Mouse (Mus musculus): ENCODE results near the gene Gli2. TPM values are rescaled to one million over a fixed set of nuclear protein-coding genes. Genes with fewer than 3 reads are reported as not detected.

The Gli2 gene
- polyA plus RNA-seq, 1 experiment from 2014 or later: 14.5 TPM

- ATAC-seq (ENCODE audit: insufficient number of reproducible peaks, low FRiP score, low TSS enrichment, low read depth): no peak
- 0 out of 2 replicates have a peak, but pooled peaks cover 4% of the 10 kb centered on the region for H3K9me3 ChIP-seq
- no peak overlapping the region for H3K4me2 ChIP-seq
- peaks cover 9% of the 10 kb centered on the region; the same call in 1 of the 2 replicates for H3K4me1 ChIP-seq
- WGBS: 88% methylated on average over 3 of the region's 3 CpGs
- H3K4me3 ChIP-seq: no peak overlapping the region
- H3K36me3 ChIP-seq: peaks cover 40% of the 10 kb centered on the region
- H3K27ac ChIP-seq: no peak overlapping the region
- H3K27me3 ChIP-seq: no peaks in the 10 kb centered on the region
- no peak overlapping the region for H3K9ac ChIP-seq
These were observed 85.4 kb downstream of the Gli2 start for GRCm38 (mm10) chr1:118967976-118968375.

- Histone ChIP-seq H3K4me3 (no peak overlapping the region), H3K9ac (no peak overlapping the region), H3K4me2 (no peak overlapping the region), H3K4me1 (peaks cover 9% of the 10 kb centered on the region; the same call in 1 of the 2 replicates), H3K36me3 (peaks cover 33% of the 10 kb centered on the region), H3K9me3 (0 out of 2 replicates have a peak, but pooled peaks cover 4% of the 10 kb centered on the region), H3K27ac (no peak overlapping the region), H3K27me3 (no peaks in the 10 kb centered on the region)
- ATAC-seq (ENCODE audit: insufficient number of reproducible peaks, low FRiP score, low TSS enrichment, low read depth): no peak
- WGBS: 71% methylated on average over 3 of the region's 3 CpGs
These were observed 86.1 kb downstream of the Gli2 start for GRCm38 (mm10) chr1:118967281-118967680.

- no peaks in the 10 kb centered on the region for H3K9me3 ChIP-seq
- peaks cover 3% of the 10 kb centered on the region; the same call in 1 of the 2 replicates for H3K36me3 ChIP-seq
- ATAC-seq (ENCODE audit: insufficient number of reproducible peaks, low FRiP score, low TSS enrichment, low read depth): no peak
- no peaks in the 10 kb centered on the region for H3K27me3 ChIP-seq
- H3K4me2 ChIP-seq: no peak overlapping the region
- no peak overlapping the region for H3K4me3 ChIP-seq
- H3K27ac ChIP-seq: no peak overlapping the region
- H3K4me1 ChIP-seq: peaks cover 31% of the 10 kb centered on the region
- no peak overlapping the region for H3K9ac ChIP-seq
- 80% methylated on average over 7 of the region's 7 CpGs for WGBS
These were observed 94.8 kb downstream of the Gli2 start for GRCm38 (mm10) chr1:118958644-118959043.

- 86% methylated on average over 11 of the region's 11 CpGs for WGBS
- no peak overlapping the region for H3K4me3 ChIP-seq
These were observed 97.6 kb downstream of the Gli2 start for GRCm38 (mm10) chr1:118955791-118956190.

GRCm38 (mm10) chr1:118954434-118955301, 98.8 kb downstream of the Gli2 start:
- no peak overlapping the region for H3K9ac ChIP-seq
- no peaks in the 10 kb centered on the region for H3K9me3 ChIP-seq
- 35% methylated on average over 10 of the region's 10 CpGs for WGBS
- ATAC-seq (ENCODE audit: insufficient number of reproducible peaks, low FRiP score, low TSS enrichment, low read depth): peak; percentile 50; the same call in 1 of the 2 replicates
- 0 out of 2 replicates have a peak overlapping the region, but pooled peaks have one; percentile 24 for H3K27ac ChIP-seq
- peaks cover 4% of the 10 kb centered on the region; the same call in 1 of the 2 replicates for H3K36me3 ChIP-seq
- no peak overlapping the region for H3K4me2 ChIP-seq
- no peaks in the 10 kb centered on the region for H3K27me3 ChIP-seq
- peaks cover 34% of the 10 kb centered on the region for H3K4me1 ChIP-seq
- no peak overlapping the region for H3K4me3 ChIP-seq

More at GRCm38 (mm10) chr1:118955791-118956190, 97.6 kb downstream of the Gli2 start:
- no peak for ATAC-seq (ENCODE audit: insufficient number of reproducible peaks, low FRiP score, low TSS enrichment, low read depth)
- Histone ChIP-seq H3K27me3 (no peaks in the 10 kb centered on the region), H3K36me3 (no peaks in the 10 kb centered on the region; the same call in 1 of the 2 replicates), H3K4me1 (peaks cover 34% of the 10 kb centered on the region), H3K4me2 (no peak overlapping the region), H3K9ac (no peak overlapping the region), H3K27ac (peak overlapping the region; percentile 11; the same call in 1 of the 2 replicates), H3K9me3 (no peaks in the 10 kb centered on the region)

DNA sequence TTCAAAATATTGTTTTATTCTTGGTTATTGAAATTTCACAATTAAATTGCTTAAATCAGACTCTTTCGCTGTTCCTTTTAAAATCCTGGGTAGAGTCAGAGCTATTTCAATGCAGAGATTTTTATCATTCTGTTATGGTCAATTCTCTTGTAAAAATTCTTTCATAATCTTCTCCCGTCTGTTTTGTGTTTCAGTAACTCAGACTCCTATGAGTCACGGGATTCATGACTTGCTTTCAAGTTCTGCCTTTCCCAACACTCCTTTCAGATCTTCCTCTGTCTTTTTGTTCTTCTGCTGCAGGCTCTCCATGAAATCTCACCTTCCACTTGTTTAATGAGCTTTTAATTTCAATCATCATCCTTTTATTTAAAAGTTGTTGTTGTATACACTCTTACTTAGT, 100.4 kb downstream of the Gli2 start:
- no peaks in the 10 kb centered on the region for H3K27me3 ChIP-seq
- 41% methylated on average over 3 of the region's 3 CpGs for WGBS

DNA sequence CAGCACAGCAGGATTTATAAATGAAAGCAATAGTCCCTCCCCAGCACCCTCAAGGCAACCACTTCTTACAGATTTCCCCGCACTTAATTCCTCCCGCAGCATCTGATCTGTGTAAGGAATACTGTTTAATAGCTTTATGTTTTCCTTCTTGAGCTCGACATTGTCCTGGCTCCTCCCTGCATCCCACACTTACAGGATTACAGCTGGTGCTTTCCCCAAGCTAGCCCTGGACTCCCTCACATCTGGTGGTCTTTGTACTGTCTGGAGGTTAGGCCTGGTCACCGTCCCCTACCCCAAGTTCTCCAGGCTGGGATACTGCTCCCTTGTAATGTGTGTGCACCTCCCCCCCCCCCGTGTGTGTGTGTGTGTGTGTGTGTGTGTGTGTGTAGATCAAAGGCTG, 101.1 kb downstream of the Gli2 start:
- H3K4me3 ChIP-seq: no peak overlapping the region
- no peak for ATAC-seq (ENCODE audit: insufficient number of reproducible peaks, low FRiP score, low TSS enrichment, low read depth)
- 46% methylated on average over 5 of the region's 5 CpGs for WGBS

More for the DNA sequence above, 100.4 kb downstream of the Gli2 start:
- Histone ChIP-seq H3K27ac (no peak overlapping the region), H3K9me3 (no peaks in the 10 kb centered on the region), H3K4me2 (no peak overlapping the region), H3K4me1 (peaks cover 34% of the 10 kb centered on the region), H3K36me3 (peaks cover 14% of the 10 kb centered on the region; the same call in 1 of the 2 replicates), H3K9ac (no peak overlapping the region), H3K4me3 (no peak overlapping the region)
- ATAC-seq (ENCODE audit: insufficient number of reproducible peaks, low FRiP score, low TSS enrichment, low read depth): no peak

DNA sequence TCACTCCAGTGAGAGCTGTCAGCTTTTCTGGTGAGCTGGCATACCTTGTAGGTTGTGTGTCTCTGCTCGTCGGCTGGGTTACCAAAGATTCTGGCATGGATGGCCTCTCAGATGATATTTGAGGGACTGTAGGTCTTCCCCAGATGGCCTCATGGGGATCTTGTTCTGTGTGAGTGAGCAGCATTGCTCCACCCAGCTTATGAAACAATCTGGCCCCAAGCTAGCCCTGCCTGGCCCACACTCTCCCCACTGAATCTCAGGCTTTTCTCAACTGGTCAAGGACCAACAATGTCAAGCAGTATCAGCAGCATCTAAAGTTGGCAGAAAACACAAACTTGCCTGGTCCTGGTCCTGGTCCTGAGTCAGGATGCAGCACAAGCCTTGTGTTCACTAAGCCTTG, 105.0 kb downstream of the Gli2 start:
- Histone ChIP-seq H3K9me3 (no peaks in the 10 kb centered on the region), H3K4me3 (no peak overlapping the region), H3K9ac (no peak overlapping the region), H3K27ac (no peak overlapping the region), H3K36me3 (peaks cover 14% of the 10 kb centered on the region; the same call in 1 of the 2 replicates), H3K27me3 (no peaks in the 10 kb centered on the region), H3K4me1 (peaks cover 4% of the 10 kb centered on the region; the same call in 1 of the 2 replicates), H3K4me2 (no peak overlapping the region)
- WGBS: 70% methylated on average over 2 of the region's 2 CpGs
- ATAC-seq (ENCODE audit: insufficient number of reproducible peaks, low FRiP score, low TSS enrichment, low read depth): no peak

More for the DNA sequence above, 101.1 kb downstream of the Gli2 start:
- no peaks in the 10 kb centered on the region for H3K9me3 ChIP-seq
- peaks cover 34% of the 10 kb centered on the region for H3K4me1 ChIP-seq
- H3K27ac ChIP-seq: no peak overlapping the region
- no peak overlapping the region for H3K4me2 ChIP-seq
- H3K27me3 ChIP-seq: no peaks in the 10 kb centered on the region
- H3K36me3 ChIP-seq: peaks cover 14% of the 10 kb centered on the region; the same call in 1 of the 2 replicates
- no peak overlapping the region for H3K9ac ChIP-seq

DNA sequence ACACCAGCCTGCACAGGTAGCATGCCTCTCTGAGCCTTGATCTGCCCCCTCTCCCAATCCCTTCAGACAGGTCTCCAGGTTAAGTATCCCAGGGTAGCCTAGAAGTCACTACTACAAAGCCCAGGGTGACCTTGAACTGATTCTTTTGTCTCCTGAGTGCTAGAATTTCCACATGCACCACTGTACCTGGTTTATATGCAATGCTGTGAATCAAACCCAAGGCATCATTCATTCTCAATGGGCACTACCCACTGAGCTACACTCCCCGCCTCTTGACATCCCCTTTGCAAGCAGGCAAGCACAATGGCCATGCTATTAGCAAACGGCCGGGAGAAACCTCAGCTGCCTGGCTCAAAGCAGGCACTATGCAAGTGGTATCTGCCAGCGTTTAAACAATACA, 106.2 kb downstream of the Gli2 start:
- Histone ChIP-seq H3K9ac (no peak overlapping the region), H3K4me3 (no peak overlapping the region), H3K9me3 (no peaks in the 10 kb centered on the region), H3K4me1 (peaks cover 8% of the 10 kb centered on the region), H3K4me2 (no peak overlapping the region), H3K27ac (no peak overlapping the region), H3K36me3 (peaks cover 14% of the 10 kb centered on the region; the same call in 1 of the 2 replicates), H3K27me3 (no peaks in the 10 kb centered on the region)
- 81% methylated on average over 4 of the region's 4 CpGs for WGBS
- no peak for ATAC-seq (ENCODE audit: insufficient number of reproducible peaks, low FRiP score, low TSS enrichment, low read depth)

GRCm38 (mm10) chr1:118941336-118941735, 112.1 kb downstream of the Gli2 start:
- no peaks in the 10 kb centered on the region; the same call in 1 of the 2 replicates for H3K36me3 ChIP-seq
- 56% methylated on average over 8 of the region's 8 CpGs for WGBS
- ATAC-seq (ENCODE audit: insufficient number of reproducible peaks, low FRiP score, low TSS enrichment, low read depth): no peak
- peaks cover 53% of the 10 kb centered on the region for H3K4me1 ChIP-seq
- no peak overlapping the region; the same call in 1 of the 2 replicates for H3K27ac ChIP-seq
- H3K4me3 ChIP-seq: no peak overlapping the region
- H3K9ac ChIP-seq: no peak overlapping the region
- H3K27me3 ChIP-seq: no peaks in the 10 kb centered on the region
- H3K4me2 ChIP-seq: no peak overlapping the region
- H3K9me3 ChIP-seq: no peaks in the 10 kb centered on the region

- Histone ChIP-seq H3K36me3 (no peaks in the 10 kb centered on the region; the same call in 1 of the 2 replicates), H3K27me3 (no peaks in the 10 kb centered on the region), H3K9ac (no peak overlapping the region), H3K4me3 (no peak overlapping the region), H3K27ac (peak overlapping the region; percentile 47; the same call in 1 of the 2 replicates), H3K4me1 (peaks cover 63% of the 10 kb centered on the region), H3K4me2 (no peak overlapping the region), H3K9me3 (no peaks in the 10 kb centered on the region)
- ATAC-seq (ENCODE audit: insufficient number of reproducible peaks, low FRiP score, low TSS enrichment, low read depth): no peak
- WGBS: 18% methylated on average over 5 of the region's 5 CpGs
These were observed 113.1 kb downstream of the Gli2 start for GRCm38 (mm10) chr1:118940269-118940840.

- Histone ChIP-seq H3K36me3 (peaks cover 3% of the 10 kb centered on the region; the same call in 1 of the 2 replicates), H3K9ac (no peak overlapping the region), H3K4me2 (no peak overlapping the region), H3K9me3 (no peaks in the 10 kb centered on the region), H3K4me1 (peaks cover 64% of the 10 kb centered on the region), H3K27ac (no peak overlapping the region), H3K4me3 (no peak overlapping the region), H3K27me3 (no peaks in the 10 kb centered on the region)
- no peak for ATAC-seq (ENCODE audit: insufficient number of reproducible peaks, low FRiP score, low TSS enrichment, low read depth)
- WGBS: 59% methylated on average over 4 of the region's 4 CpGs
These were observed 115.2 kb downstream of the Gli2 start for GRCm38 (mm10) chr1:118938206-118938605.

All from limb, embryonic 15.5 days (tissue).